Mouse (Mus musculus): Measurements from ENCODE around the gene Pnkd.

- no peak for TF ChIP-seq CTCF (IDR thresholded peaks at IDR 0.05; ENCODE audit: control insufficient read depth, insufficient read depth, insufficient read length)
- no peak for TF ChIP-seq MAX (IDR thresholded peaks at IDR 0.05)
- TF ChIP-seq CEBPB (IDR thresholded peaks at IDR 0.05; ENCODE audit: low read depth), result no peak
These were observed 855 bp upstream of the Pnkd start for GRCm38 (mm10) chr1:74283686-74284463.

Measured in C2C12 (cell line).